ENCODE assay signal across 7 mouse cellular contexts in the genomic region with DNA sequence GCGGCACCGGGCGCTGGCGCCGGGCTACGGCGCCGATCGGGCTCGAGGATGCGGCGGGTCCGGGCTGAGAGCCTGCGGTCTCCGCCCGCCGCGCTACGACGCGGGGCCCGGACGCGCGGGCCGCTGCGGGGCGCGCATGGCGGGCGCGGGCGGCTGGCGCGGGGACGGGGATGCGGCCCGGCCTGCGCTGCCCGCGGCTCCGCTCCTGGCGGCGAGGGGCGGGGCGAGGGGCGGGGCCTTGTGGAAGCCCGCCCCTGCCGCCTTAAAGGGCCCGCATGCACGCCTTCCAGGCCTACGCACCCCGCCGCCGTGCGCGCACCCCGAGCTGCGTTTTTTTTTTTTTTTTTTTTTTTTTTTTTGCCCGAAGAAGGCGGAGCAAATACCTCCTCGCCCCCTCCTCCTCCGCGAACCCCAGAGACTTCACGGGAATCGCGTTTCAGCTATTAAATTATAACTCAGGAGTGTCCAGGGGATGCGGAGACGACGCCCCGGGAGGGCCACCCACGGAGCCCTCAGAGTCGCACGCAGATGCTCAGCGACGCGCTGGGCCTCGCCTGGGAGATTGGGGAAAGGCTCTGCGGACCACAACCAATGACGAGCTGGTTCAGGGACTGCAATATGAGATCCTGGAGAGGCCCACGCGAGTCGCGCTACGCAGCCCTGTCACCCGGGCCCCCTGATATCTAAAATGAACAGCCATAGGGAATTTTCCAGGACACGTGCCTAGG. TPM values are rescaled to one million over a fixed set of nuclear protein-coding genes. Genes with fewer than 3 reads are reported as not detected.
DNase-seq lines count a peak whose midpoint lies in the region; ATAC-seq lines count a peak whose summit lies in the region.

Gene Ncor2 (minus strand): TSS at position 213 of the 728 bp plus-strand sequence.

- intact Hi-C loops in gastrocnemius, postnatal 14 days (cut with DNase I; ENCODE audit: low total_unique reads) = loop anchor here (10.0 kb wide), 1 partner anchor 54 kb away; no protein-coding TSS in a partner anchor
- intact Hi-C loops in left cerebral cortex, postnatal 14 days (cut with DNase I) = loop anchor here (1.0 to 5.0 kb wide), 6 partner anchors 38 to 277 kb away; no protein-coding TSS in a partner anchor

- peak; percentile 79 to 83 for DNase-seq in adrenal gland, adult 18-20 months (ENCODE audit: low spot score in 2 of 2)
- DNase-seq in embryo, embryonic 10 days (ENCODE audit: low spot score) = peak; percentile 81
- peak; percentile 86 for DNase-seq in gastrocnemius, postnatal 14 days
- DNase-seq in left cerebral cortex, postnatal 14 days (ENCODE audit: low spot score in 2 of 2) = peak; percentile 89 to 90
- peak; percentile 75 to 81 for DNase-seq in right cerebral cortex, postnatal 36 days (ENCODE audit: low spot score in 2 of 2)

- ATAC-seq in inflammation-experienced regulatory T-cells, adult 6 months = peak; percentile 47
- ATAC-seq in megakaryocyte-erythroid progenitor cell, adult 5-6 weeks (replicated peaks; ENCODE audit: low FRiP score, low TSS enrichment, poor library complexity, severe bottlenecking) = peak; percentile 49

RNA-seq across cellular contexts. Expression of gene Ncor2, which starts in this region (rescaled TPM):
- total RNA-seq in adrenal gland, adult 18-20 months (2021) = 100 to 1,000 TPM; 195 to 242 TPM
- total RNA-seq in gastrocnemius, postnatal 14 days (2021) = 10 to 100 TPM; 85.9 to 97.7 TPM
- 1 to 10 TPM; 3.9 to 6.7 (median 4.7) TPM for polyA plus RNA-seq in inflammation-experienced regulatory T-cells, adult 6 months (2017; shearing (Covaris generic))
- total RNA-seq in left cerebral cortex, postnatal 14 days (2021) = 100 to 1,000 TPM; 171 to 175 TPM
- 48.7 and 54.4 TPM in 2 replicates for total RNA-seq in megakaryocyte-erythroid progenitor cell, adult 5-6 weeks (2014; fragmentation: Nextera tagmentation)
- 4.8 and 6.7 TPM in 2 replicates for total RNA-seq in megakaryocyte-erythroid progenitor cell, adult 5-6 weeks (2017)

Comparison
In these comparisons a context has a peak if more than half of its experiments do, and no peak if none do; other contexts are left out.
1. Peak in every context shown above with its lines: DNase-seq and ATAC-seq.